Mouse (Mus musculus): ENCODE measurements around the gene Gfra4. TPM values are rescaled to one million over a fixed set of nuclear protein-coding genes. Genes with fewer than 3 reads are reported as not detected.

Gene Gfra4
- total RNA-seq, 2 experiments from 2014 or later = 52.4 to 54.2 TPM

- intact Hi-C loops (cut with DNase I) = no loop called here
- no peak for DNase-seq (ENCODE audit: low spot score in 2 of 2)
Observed at GRCm38 (mm10) chr2:131010566-131010965, 32.3 kb downstream of the Gfra4 start.

- no peak for DNase-seq (ENCODE audit: low spot score in 2 of 2)
- intact Hi-C loops (cut with DNase I) = no loop called here
Observed at GRCm38 (mm10) chr2:131009123-131009522, 33.8 kb downstream of the Gfra4 start.

- intact Hi-C loops (cut with DNase I) = no loop called here
- DNase-seq (ENCODE audit: low spot score in 2 of 2) = peak; percentile 32 to 64
Observed at GRCm38 (mm10) chr2:130992818-130993217, 50.1 kb downstream of the Gfra4 start.

Small RNA genes lying within 50 kb of the gene (microRNA-seq; reads per million reads assigned to microRNA genes)
- gene Mir6973b = 0.26 to 1.0 reads per million in 2 experiments

Other genes starting within 250 kb of the Gfra4 start
- 10 to 100 TPM; 72.1 to 81.2 TPM for gene 4930402H24Rik, start 136.7 kb downstream of the Gfra4 start, total RNA-seq (2021)
- gene Atrn, start 136.6 kb downstream of the Gfra4 start, total RNA-seq (2021) = 100 to 1,000 TPM; 121 to 126 TPM
- 1 to 10 TPM; 2.3 to 3.7 TPM for gene Adam33, start 20.7 kb upstream of the Gfra4 start, total RNA-seq (2021)
- under 1 TPM; 0.51 to 0.59 TPM for gene Siglec1, start 43.7 kb upstream of the Gfra4 start, total RNA-seq (2021)
- 10 to 100 TPM; 10.2 to 10.8 TPM for gene Hspa12b, start 84.2 kb upstream of the Gfra4 start, total RNA-seq (2021)
- not detected for gene Gm11037, start 90.4 kb upstream of the Gfra4 start, total RNA-seq (2021)
- gene 1700037H04Rik, start 117.0 kb upstream of the Gfra4 start, total RNA-seq (2021) = 10 to 100 TPM; 74.6 to 83.3 TPM
- gene Cenpb, start 137.0 kb upstream of the Gfra4 start, total RNA-seq (2021) = 10 to 100 TPM; 89.7 to 97.4 TPM
- gene Cdc25b, start 143.9 kb upstream of the Gfra4 start, total RNA-seq (2021) = 10 to 100 TPM; 11.9 to 15.4 TPM
- 10 to 100 TPM; 13.4 to 14.0 TPM for gene Spef1, start 144.2 kb upstream of the Gfra4 start, total RNA-seq (2021)
- gene Ap5s1, start 164.0 kb upstream of the Gfra4 start, total RNA-seq (2021) = 10 to 100 TPM; 23.9 to 26.3 TPM
- gene Mavs, start 191.0 kb upstream of the Gfra4 start, total RNA-seq (2021) = 1 to 10 TPM; 6.3 TPM
- 10 to 100 TPM; 62.7 to 62.9 TPM for gene Pank2, start 219.4 kb upstream of the Gfra4 start, total RNA-seq (2021)

All from left cerebral cortex, postnatal 14 days (tissue).